Mouse (Mus musculus): ENCODE results near the gene Pacsin1. TPM values are rescaled to one million over a fixed set of nuclear protein-coding genes. Genes with fewer than 3 reads are reported as not detected.

Gene Pacsin1
- polyA plus RNA-seq, 1 experiment: 24.0 TPM

GRCm38 (mm10) chr17:27726527-27726926 is 71.2 kb downstream of the Pacsin1 start:
- no peaks in the 10 kb centered on the region for H3K27me3 ChIP-seq (ENCODE audit: control insufficient read depth, insufficient read depth, low read length)
- H3K4me1 ChIP-seq (replicated peaks; ENCODE audit: control insufficient read depth, insufficient read depth, low read length): peaks cover 6% of the 10 kb centered on the region; the same call in 1 of the 2 replicates
- TF ChIP-seq POLR2A (IDR thresholded peaks at IDR 0.05; ENCODE audit: control insufficient read depth, extremely low read depth, insufficient read depth, low read length, poor library complexity) (no peak), CTCF (IDR thresholded peaks at IDR 0.05; ENCODE audit: borderline replicate concordance, control insufficient read depth, extremely low read depth, insufficient read depth, low read length, poor library complexity) (no peak)
- H3K4me3 ChIP-seq (ENCODE audit: control insufficient read depth, insufficient read depth, low read length): no peak overlapping the region
- no peak for DNase-seq
- H3K36me3 ChIP-seq (ENCODE audit: control insufficient read depth, insufficient read depth, low read length): no peaks in the 10 kb centered on the region
- 53% methylated on average over 7 of the region's 7 CpGs for WGBS
- no peak overlapping the region for H3K27ac ChIP-seq (ENCODE audit: control insufficient read depth, insufficient read depth, low read length)

- 94% methylated on average over 10 of the region's 10 CpGs for WGBS
- Histone ChIP-seq H3K36me3 (ENCODE audit: control insufficient read depth, insufficient read depth, low read length) (no peaks in the 10 kb centered on the region), H3K27me3 (ENCODE audit: control insufficient read depth, insufficient read depth, low read length) (no peaks in the 10 kb centered on the region), H3K4me3 (ENCODE audit: control insufficient read depth, insufficient read depth, low read length) (no peak within 1 kb of the TSS), H3K4me1 (replicated peaks; ENCODE audit: control insufficient read depth, insufficient read depth, low read length) (peaks cover 6% of the 10 kb centered on the region; the same call in 1 of the 2 replicates), H3K27ac (ENCODE audit: control insufficient read depth, insufficient read depth, low read length) (no peak within 1 kb of the TSS)
- TF ChIP-seq POLR2A (IDR thresholded peaks at IDR 0.05; ENCODE audit: control insufficient read depth, extremely low read depth, insufficient read depth, low read length, poor library complexity) (no peak), CTCF (IDR thresholded peaks at IDR 0.05; ENCODE audit: borderline replicate concordance, control insufficient read depth, extremely low read depth, insufficient read depth, low read length, poor library complexity) (no peak)
- DNase-seq: no peak
These were observed 73.5 kb downstream of the Pacsin1 start, which contains the start of gene Spdef for GRCm38 (mm10) chr17:27728770-27729169. TSS of gene Spdef (minus strand) at chr17:27728955.

- Histone ChIP-seq H3K4me3 (ENCODE audit: control insufficient read depth, insufficient read depth, low read length) (no peak overlapping the region), H3K27me3 (ENCODE audit: control insufficient read depth, insufficient read depth, low read length) (no peaks in the 10 kb centered on the region), H3K27ac (ENCODE audit: control insufficient read depth, insufficient read depth, low read length) (no peak overlapping the region), H3K36me3 (ENCODE audit: control insufficient read depth, insufficient read depth, low read length) (no peaks in the 10 kb centered on the region), H3K4me1 (replicated peaks; ENCODE audit: control insufficient read depth, insufficient read depth, low read length) (no peaks in the 10 kb centered on the region)
- no peak for DNase-seq
- no peak for TF ChIP-seq CTCF (IDR thresholded peaks at IDR 0.05; ENCODE audit: borderline replicate concordance, control insufficient read depth, extremely low read depth, insufficient read depth, low read length, poor library complexity)
- TF ChIP-seq POLR2A (IDR thresholded peaks at IDR 0.05; ENCODE audit: control insufficient read depth, extremely low read depth, insufficient read depth, low read length, poor library complexity): no peak
- 79% methylated on average over 5 of the region's 5 CpGs for WGBS
These were observed 76.8 kb downstream of the Pacsin1 start for GRCm38 (mm10) chr17:27732152-27732551.

- H3K36me3 ChIP-seq (ENCODE audit: control insufficient read depth, insufficient read depth, low read length): no peaks in the 10 kb centered on the region
- no peaks in the 10 kb centered on the region for H3K4me1 ChIP-seq (replicated peaks; ENCODE audit: control insufficient read depth, insufficient read depth, low read length)
- no peak overlapping the region for H3K27ac ChIP-seq (ENCODE audit: control insufficient read depth, insufficient read depth, low read length)
- no peak for DNase-seq
- no peak overlapping the region for H3K4me3 ChIP-seq (ENCODE audit: control insufficient read depth, insufficient read depth, low read length)
- H3K27me3 ChIP-seq (ENCODE audit: control insufficient read depth, insufficient read depth, low read length): no peaks in the 10 kb centered on the region
- WGBS: 90% methylated on average over 3 of the region's 3 CpGs
- TF ChIP-seq POLR2A (IDR thresholded peaks at IDR 0.05; ENCODE audit: control insufficient read depth, extremely low read depth, insufficient read depth, low read length, poor library complexity) (no peak), CTCF (IDR thresholded peaks at IDR 0.05; ENCODE audit: borderline replicate concordance, control insufficient read depth, extremely low read depth, insufficient read depth, low read length, poor library complexity) (no peak)
These were observed 77.4 kb downstream of the Pacsin1 start for GRCm38 (mm10) chr17:27732694-27733093.

GRCm38 (mm10) chr17:27734344-27735073 is 79.2 kb downstream of the Pacsin1 start:
- no peaks in the 10 kb centered on the region for H3K4me1 ChIP-seq (replicated peaks; ENCODE audit: control insufficient read depth, insufficient read depth, low read length)
- no peak for DNase-seq
- TF ChIP-seq CTCF (IDR thresholded peaks at IDR 0.05; ENCODE audit: borderline replicate concordance, control insufficient read depth, extremely low read depth, insufficient read depth, low read length, poor library complexity) (no peak), POLR2A (IDR thresholded peaks at IDR 0.05; ENCODE audit: control insufficient read depth, extremely low read depth, insufficient read depth, low read length, poor library complexity) (no peak)
- WGBS: 42% methylated on average over 12 of the region's 13 CpGs
- no peaks in the 10 kb centered on the region for H3K27me3 ChIP-seq (ENCODE audit: control insufficient read depth, insufficient read depth, low read length)
- no peak overlapping the region for H3K27ac ChIP-seq (ENCODE audit: control insufficient read depth, insufficient read depth, low read length)
- H3K36me3 ChIP-seq (ENCODE audit: control insufficient read depth, insufficient read depth, low read length): no peaks in the 10 kb centered on the region
- no peak overlapping the region for H3K4me3 ChIP-seq (ENCODE audit: control insufficient read depth, insufficient read depth, low read length)

- Histone ChIP-seq H3K4me1 (replicated peaks; ENCODE audit: control insufficient read depth, insufficient read depth, low read length) (no peaks in the 10 kb centered on the region), H3K27ac (ENCODE audit: control insufficient read depth, insufficient read depth, low read length) (no peak overlapping the region), H3K4me3 (ENCODE audit: control insufficient read depth, insufficient read depth, low read length) (no peak overlapping the region), H3K36me3 (ENCODE audit: control insufficient read depth, insufficient read depth, low read length) (no peaks in the 10 kb centered on the region), H3K27me3 (ENCODE audit: control insufficient read depth, insufficient read depth, low read length) (no peaks in the 10 kb centered on the region)
- TF ChIP-seq POLR2A (IDR thresholded peaks at IDR 0.05; ENCODE audit: control insufficient read depth, extremely low read depth, insufficient read depth, low read length, poor library complexity): no peak
- TF ChIP-seq CTCF (IDR thresholded peaks at IDR 0.05; ENCODE audit: borderline replicate concordance, control insufficient read depth, extremely low read depth, insufficient read depth, low read length, poor library complexity): no peak
- no peak for DNase-seq
- 94% methylated on average over 6 of the region's 6 CpGs for WGBS
These were observed 85.7 kb downstream of the Pacsin1 start for GRCm38 (mm10) chr17:27740961-27741360.

Data from thymus, adult 2 months (tissue).